Mouse (Mus musculus) cerebellum, adult 2 months (tissue): Measurements from ENCODE around the gene Efnb2.

Source experiments
- CTCF ChIP-seq: fragments of 200-500 bp; IDR thresholded peaks from 2 replicates; pipeline ENCODE4 v1.5.1; 2011; ENCODE audit warnings: low read depth, mild to moderate bottlenecking, control low read depth, low read length, moderate library complexity, borderline replicate concordance; ENCODE audit not compliant: insufficient read depth
- POLR2A ChIP-seq: fragments of 200-500 bp; IDR thresholded peaks from 2 replicates; pipeline ENCODE4 v1.6.1; 2011; ENCODE audit warnings: low read length, control low read depth, borderline replicate concordance; ENCODE audit not compliant: insufficient read depth

GRCm38 (mm10) chr8:8661759-8662138 lies 707 bp upstream of the Efnb2 start:
- TF ChIP-seq POLR2A (no peak), CTCF (peak; percentile 84)
